Mouse (Mus musculus) myocyte (in vitro differentiated cells): ENCODE results near the gene Zbtb5.

Source experiments
- E2F4 ChIP-seq: IDR thresholded peaks from one replicate; pipeline ENCODE4 v1.6.1; 2011; ENCODE audit warnings: mild to moderate bottlenecking, control low read depth, moderate library complexity; ENCODE audit not compliant: insufficient read depth
- MAX ChIP-seq: IDR thresholded peaks from one replicate; pipeline ENCODE4 v1.6.1; 2011; ENCODE audit warnings: low read depth, mild to moderate bottlenecking, control low read depth
- MYOD1 ChIP-seq, 3 experiments: IDR thresholded peaks; one replicate each; pipeline ENCODE4 v1.6.1; 2011; ENCODE audit warnings: control low read depth in 2 of 3, low read depth in 2 of 3, mild to moderate bottlenecking in 2 of 3, moderate library complexity in 1 of 3; ENCODE audit not compliant: insufficient read length in 2 of 3, control insufficient read depth in 1 of 3
- POLR2A ChIP-seq: IDR thresholded peaks from one replicate; pipeline ENCODE4 v1.6.1; 2011; ENCODE audit warnings: low read depth, mild to moderate bottlenecking, control low read depth, moderate library complexity; ENCODE audit not compliant: insufficient read length
- TCF12 ChIP-seq: IDR thresholded peaks from one replicate; pipeline ENCODE4 v1.6.1; 2011; ENCODE audit warnings: mild to moderate bottlenecking, control low read depth; ENCODE audit not compliant: poor library complexity, insufficient read depth, severe bottlenecking

GRCm38 (mm10) chr4:44948314-44948713 is 63.9 kb downstream of the Zbtb5 start:
- no peak for TF ChIP-seq POLR2A
- TF ChIP-seq TCF12: no peak
- no peak for TF ChIP-seq E2F4
- TF ChIP-seq MAX: no peak
- TF ChIP-seq MYOD1 (IDR thresholded peaks at IDR 0.05; ENCODE audit: control insufficient read depth in 1 of 3, insufficient read length in 2 of 3, low read depth in 2 of 3): no peak
